In genomic region chr4:28754960-28755692, GRCm38 (mm10) we compare ENCODE assay signal across 17 mouse cellular contexts. TPM values are rescaled to one million over a fixed set of nuclear protein-coding genes. Genes with fewer than 3 reads are reported as not detected.
DNase-seq lines count a peak whose midpoint lies in the region; ATAC-seq and TF ChIP-seq lines count a peak whose summit lies in the region.
"Had no signal": no experiment of that assay in that cellular context is flagged by ENCODE, and none has a peak within 500 bp of the region (broad histone marks: within the 10 kb centered on the region; RNA-seq: fewer than 3 reads in every experiment).

No protein-coding gene starts in this region.

- WGBS in hindbrain, postnatal 0 days: 28% methylated on average over 5 of the region's 5 CpGs

- no peak overlapping the region for H3K4me2 ChIP-seq in hindbrain, postnatal 0 days (ENCODE audit: low read depth, low read length)
- H3K4me2 ChIP-seq: embryonic facial prominence, embryonic 12.5 days; heart, embryonic 12.5 days; intestine, embryonic 15.5 days; limb, embryonic 13.5 days had no signal

- no peak for ATAC-seq in hindbrain, postnatal 0 days
- ATAC-seq: intestine, embryonic 15.5 days had no signal

- no peak for TF ChIP-seq POLR2A in brain, embryonic 14.5 days (IDR thresholded peaks at IDR 0.05; ENCODE audit: borderline replicate concordance, extremely low read depth, insufficient read depth, insufficient read length, poor library complexity, severe bottlenecking)

- DNase-seq in kidney, postnatal 10 days: peak; percentile 12
- DNase-seq in kidney, postnatal 36 days: no peak
- DNase-seq in Muller cell, postnatal 12 days (ENCODE audit: inconsistent ontology term): peak; percentile 2
- DNase-seq in brain, embryonic 14.5 days (ENCODE audit: low read depth): peak; percentile 77
- DNase-seq in hindbrain, postnatal 0 days (ENCODE audit: low spot score): peak; percentile 7
- DNase-seq in cerebellum, adult 9-10 months: no peak
- no peak for DNase-seq in right cerebral cortex, adult 2 months (ENCODE audit: low spot score in 2 of 2)
- DNase-seq: lung, postnatal 10 days; right cerebral cortex, postnatal 25 days had no signal

- no peak overlapping the region for H3K27ac ChIP-seq in hindbrain, postnatal 0 days
- H3K27ac ChIP-seq: embryonic facial prominence, embryonic 12.5 days; intestine, embryonic 15.5 days; left cerebral cortex, adult 2 months; limb, embryonic 13.5 days; liver, embryonic 14.5 days; stomach, postnatal 0 days had no signal

- H3K4me1 ChIP-seq in hindbrain, postnatal 0 days (ENCODE audit: insufficient read depth, low read length): no peaks in the 10 kb centered on the region
- H3K4me1 ChIP-seq: embryonic facial prominence, embryonic 12.5 days; heart, embryonic 12.5 days; intestine, embryonic 15.5 days; limb, embryonic 13.5 days; megakaryocyte, embryonic 14.5 days had no signal

- no peaks in the 10 kb centered on the region for H3K9me3 ChIP-seq in hindbrain, postnatal 0 days (ENCODE audit: low read length)
- H3K9me3 ChIP-seq: embryonic facial prominence, embryonic 12.5 days; heart, embryonic 12.5 days; intestine, embryonic 15.5 days; limb, embryonic 13.5 days; megakaryocyte, embryonic 14.5 days had no signal

- H3K9ac ChIP-seq in hindbrain, postnatal 0 days (replicated peaks; ENCODE audit: low read length): no peak overlapping the region
- H3K9ac ChIP-seq: embryonic facial prominence, embryonic 12.5 days; heart, embryonic 12.5 days; intestine, embryonic 15.5 days; limb, embryonic 13.5 days; liver, embryonic 14.5 days had no signal

- H3K4me3 ChIP-seq in hindbrain, postnatal 0 days (ENCODE audit: low read length): no peak overlapping the region
- H3K4me3 ChIP-seq: embryonic facial prominence, embryonic 12.5 days; heart, embryonic 12.5 days; intestine, embryonic 15.5 days; left cerebral cortex, adult 2 months; limb, embryonic 13.5 days; megakaryocyte, embryonic 14.5 days had no signal

- H3K36me3 ChIP-seq in hindbrain, postnatal 0 days (ENCODE audit: insufficient read depth, low read length): no peaks in the 10 kb centered on the region
- H3K36me3 ChIP-seq: embryonic facial prominence, embryonic 12.5 days; heart, embryonic 12.5 days; intestine, embryonic 15.5 days; limb, embryonic 13.5 days had no signal

- TF ChIP-seq CTCF in brain, embryonic 14.5 days (IDR thresholded peaks at IDR 0.05; ENCODE audit: borderline replicate concordance, extremely low read depth, insufficient read depth, insufficient read length): no peak
- TF ChIP-seq CTCF in hindbrain, postnatal 0 days (IDR thresholded peaks at IDR 0.05; ENCODE audit: low read depth): no peak

- no peaks in the 10 kb centered on the region for H3K27me3 ChIP-seq in hindbrain, postnatal 0 days (ENCODE audit: insufficient read depth, low read length)
- H3K27me3 ChIP-seq: embryonic facial prominence, embryonic 12.5 days; heart, embryonic 12.5 days; intestine, embryonic 15.5 days; limb, embryonic 13.5 days; megakaryocyte, embryonic 14.5 days had no signal

RNA-seq across cellular contexts. Expression of gene Epha7, which starts 57.8 kb away (rescaled TPM):
- 21.2 and 35.3 TPM in 2 replicates for polyA plus RNA-seq in brain, embryonic 14.5 days (2012; rRNA removed)
- total RNA-seq in hindbrain, postnatal 0 days (2014; rRNA removed): 38.1 and 39.9 TPM in 2 replicates
- polyA plus RNA-seq in hindbrain, postnatal 0 days (2015; fragmentation: Nextera tagmentation; extraction: Ambion mirVana): 41.5 and 43.7 TPM in 2 replicates

Comparison
In these comparisons a context has a peak if more than half of its experiments do, and no peak if none do; other contexts are left out.
1. DNase-seq: peak in kidney, postnatal 10 days (single experiment), Muller cell, postnatal 12 days (single experiment), brain, embryonic 14.5 days (single experiment) and hindbrain, postnatal 0 days (single experiment); none in kidney, postnatal 36 days (0 of 2), cerebellum, adult 9-10 months (single experiment) and right cerebral cortex, adult 2 months (0 of 2).